ENCODE assay signal across 22 mouse cellular contexts in genomic region chr6:99742866-99743265, GRCm38 (mm10). TPM values are rescaled to one million over a fixed set of nuclear protein-coding genes. Genes with fewer than 3 reads are reported as not detected.
DNase-seq lines count a peak whose midpoint lies in the region; ATAC-seq lines count a peak whose summit lies in the region.
"Had no signal": no experiment of that assay in that cellular context is flagged by ENCODE, and none has a peak within 500 bp of the region (broad histone marks: within the 10 kb centered on the region; RNA-seq: fewer than 3 reads in every experiment).

No protein-coding gene starts in this region.

- 89% methylated on average over 3 of the region's 3 CpGs for WGBS in embryonic facial prominence, embryonic 14.5 days
- WGBS in embryonic facial prominence, embryonic 10.5 days: 82% methylated on average over 3 of the region's 3 CpGs

- no peaks in the 10 kb centered on the region for H3K36me3 ChIP-seq in embryonic facial prominence, embryonic 14.5 days (ENCODE audit: control insufficient read depth, insufficient read depth, low read length)
- no peaks in the 10 kb centered on the region for H3K36me3 ChIP-seq in embryonic facial prominence, embryonic 10.5 days (replicated peaks)
- H3K36me3 ChIP-seq: neural tube, embryonic 12.5 days had no signal

- no peaks in the 10 kb centered on the region for H3K4me1 ChIP-seq in embryonic facial prominence, embryonic 14.5 days (ENCODE audit: control insufficient read depth, insufficient read depth, low read length)
- no peaks in the 10 kb centered on the region for H3K4me1 ChIP-seq in embryonic facial prominence, embryonic 10.5 days
- H3K4me1 ChIP-seq: neural tube, embryonic 12.5 days had no signal

- no peaks in the 10 kb centered on the region for H3K9me3 ChIP-seq in embryonic facial prominence, embryonic 14.5 days (ENCODE audit: control insufficient read depth, low read length)
- H3K9me3 ChIP-seq in embryonic facial prominence, embryonic 10.5 days: no peaks in the 10 kb centered on the region
- H3K9me3 ChIP-seq: neural tube, embryonic 12.5 days had no signal

- H3K9ac ChIP-seq in embryonic facial prominence, embryonic 14.5 days (ENCODE audit: low read depth, low read length): no peak overlapping the region
- H3K9ac ChIP-seq: neural tube, embryonic 12.5 days had no signal

- H3K27me3 ChIP-seq in embryonic facial prominence, embryonic 14.5 days (replicated peaks; ENCODE audit: control insufficient read depth, insufficient read depth, low read length): no peaks in the 10 kb centered on the region
- no peaks in the 10 kb centered on the region for H3K27me3 ChIP-seq in embryonic facial prominence, embryonic 10.5 days (replicated peaks; ENCODE audit: low read depth, poor library complexity, severe bottlenecking)
- H3K27me3 ChIP-seq: neural tube, embryonic 12.5 days had no signal

- H3K4me3 ChIP-seq in embryonic facial prominence, embryonic 14.5 days (ENCODE audit: low read depth, low read length): no peak overlapping the region
- H3K4me3 ChIP-seq in embryonic facial prominence, embryonic 10.5 days: no peak overlapping the region
- H3K4me3 ChIP-seq: heart, adult 2 months; neural tube, embryonic 12.5 days had no signal

- peak; percentile 7 for DNase-seq in embryonic facial prominence, embryonic 14.5 days (ENCODE audit: low spot score)
- DNase-seq in embryonic facial prominence, embryonic 10.5 days (ENCODE audit: low spot score): no peak
- peak; percentile 52 for DNase-seq in left cerebral cortex, postnatal 4 days
- no peak for DNase-seq in left cerebral cortex, postnatal 10 days (ENCODE audit: extremely low spot score in 1 of 2, low spot score in 2 of 2)
- peak; percentile 86 for DNase-seq in R1 (ENCODE audit: low read depth, low spot score)
- DNase-seq in layer of hippocampus, postnatal 25 days (ENCODE audit: extremely low spot score in 1 of 2, low spot score in 1 of 2): peak; percentile 6 to 9
- DNase-seq in frontal cortex, postnatal 25 days (ENCODE audit: low spot score in 2 of 2): no peak
- DNase-seq in ovary, postnatal 14 days (ENCODE audit: low spot score): no peak
- DNase-seq: adrenal gland, postnatal 14 days; cerebellum, postnatal 36 days; gastrocnemius, postnatal 10 days; heart, adult 2 months; kidney, adult 9 months; kidney, postnatal 4 days; liver; lung, adult 2 months; lung, postnatal 4 days; thymus, postnatal 25 days had no signal

- H3K27ac ChIP-seq in embryonic facial prominence, embryonic 14.5 days (replicated peaks; ENCODE audit: low read depth, low read length): no peak overlapping the region
- H3K27ac ChIP-seq in embryonic facial prominence, embryonic 10.5 days (replicated peaks): no peak overlapping the region
- H3K27ac ChIP-seq: heart, adult 2 months; neural tube, embryonic 12.5 days had no signal

- intact Hi-C loops in left cerebral cortex, postnatal 4 days (cut with DNase I): no loop called here
- intact Hi-C loops in left cerebral cortex, postnatal 10 days (cut with DNase I): no loop called here

- H3K4me2 ChIP-seq in embryonic facial prominence, embryonic 14.5 days (ENCODE audit: low read depth, low read length): no peak overlapping the region
- H3K4me2 ChIP-seq: neural tube, embryonic 12.5 days had no signal

- ATAC-seq in embryonic facial prominence, embryonic 14.5 days (ENCODE audit: low read depth): no peak

RNA-seq across cellular contexts. Expression of gene Prok2, which starts 16.7 kb away (rescaled TPM):
- 0.84 and 0.93 TPM in 2 replicates for polyA plus RNA-seq in embryonic facial prominence, embryonic 14.5 days (2014; fragmentation: Nextera tagmentation; extraction: Ambion mirVana)
- 0.14 and 0.34 TPM in 2 replicates for polyA plus RNA-seq in embryonic facial prominence, embryonic 10.5 days (2016; fragmentation: Nextera tagmentation; extraction: Ambion mirVana)
- 1 to 10 TPM in 1 of 2 experiments, under 1 TPM in 1; 0.78 to 2.7 TPM for total RNA-seq in left cerebral cortex, postnatal 4 days (2021)
- total RNA-seq in left cerebral cortex, postnatal 10 days (2021): 1 to 10 TPM; 1.1 to 1.7 TPM
- total RNA-seq in layer of hippocampus, postnatal 25 days (2021): under 1 TPM; 0.49 to 0.82 TPM
- total RNA-seq: adrenal gland, postnatal 14 days; heart, adult 2 months had no signal
- polyA plus RNA-seq: heart, adult 2 months; heart, postnatal 0 days; lung, adult 2 months; neural tube, embryonic 12.5 days; small intestine, adult 2 months; stomach, embryonic 14.5 days had no signal

RNA-seq across cellular contexts. Expression of gene Gpr27, which starts 50.4 kb away (rescaled TPM):
- polyA plus RNA-seq in embryonic facial prominence, embryonic 14.5 days (2014; fragmentation: Nextera tagmentation; extraction: Ambion mirVana): 7.9 TPM in 2 replicates
- 1.5 and 2.1 TPM in 2 replicates for polyA plus RNA-seq in embryonic facial prominence, embryonic 10.5 days (2016; fragmentation: Nextera tagmentation; extraction: Ambion mirVana)
- total RNA-seq in left cerebral cortex, postnatal 4 days (2021): 100 to 1,000 TPM; 101 to 104 TPM
- 10 to 100 TPM; 57.5 to 60.0 TPM for total RNA-seq in left cerebral cortex, postnatal 10 days (2021)
- total RNA-seq in layer of hippocampus, postnatal 25 days (2021): 10 to 100 TPM; 56.9 to 58.8 TPM

Comparison
In these comparisons a context has a peak if more than half of its experiments do, and no peak if none do; other contexts are left out.
1. DNase-seq: peak in embryonic facial prominence, embryonic 14.5 days (single experiment), left cerebral cortex, postnatal 4 days (single experiment), R1 (single experiment) and layer of hippocampus, postnatal 25 days (2 of 2); none in embryonic facial prominence, embryonic 10.5 days (single experiment), left cerebral cortex, postnatal 10 days (0 of 2), frontal cortex, postnatal 25 days (0 of 2) and ovary, postnatal 14 days (single experiment).